Mouse (Mus musculus) CD4-positive, CD25-positive, alpha-beta regulatory T cell, adult 2 months (primary cell): Measurements from ENCODE around the gene Neurl2.

ENCODE experiments used
- DNase-seq: peaks from one replicate; pipeline ENCODE4 v3.0.0-alpha.2; 2012; ENCODE audit warnings: low read depth, low spot score

Neurl2 gene

DNA sequence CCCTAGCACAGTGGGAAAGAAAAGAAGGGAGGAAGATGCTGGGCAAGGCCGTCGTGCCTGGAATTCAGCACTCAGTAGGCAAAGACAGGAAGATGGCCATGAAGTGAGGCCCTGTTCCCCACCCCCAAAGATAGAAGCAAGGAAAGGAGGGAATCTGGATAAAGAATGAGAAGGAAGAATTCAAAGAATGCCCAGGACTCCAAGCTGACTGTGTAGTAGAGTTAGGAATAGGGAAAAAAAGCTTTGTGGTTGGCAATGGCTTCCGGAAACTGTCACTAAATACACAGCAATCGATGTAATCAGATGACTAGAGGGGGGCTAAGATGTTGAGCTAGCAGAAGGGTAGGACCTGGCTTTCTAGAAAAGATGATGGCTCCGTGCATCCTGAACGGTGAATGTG lies 16.1 kb downstream of the Neurl2 start:
- DNase-seq, result no peak

DNA sequence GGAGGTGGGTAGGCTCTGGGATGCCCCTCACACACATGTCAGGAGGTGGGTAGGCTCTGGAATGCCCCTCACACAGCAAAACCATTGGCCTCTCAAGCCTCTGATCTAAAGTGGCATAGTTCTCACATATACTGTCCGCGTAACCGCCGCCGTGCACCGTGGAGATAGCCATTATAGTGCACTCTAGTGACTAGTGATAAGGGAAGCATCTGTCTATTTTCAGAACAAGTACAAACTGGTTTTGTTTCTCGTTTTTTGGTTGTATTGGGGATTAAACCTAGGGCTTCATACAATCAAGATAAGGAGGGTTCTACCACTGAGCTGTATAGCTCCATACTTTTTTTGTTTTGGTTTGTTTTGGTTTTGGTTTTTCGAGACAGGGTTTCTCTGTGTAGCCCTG lies 17.4 kb downstream of the Neurl2 start:
- DNase-seq, result no peak

DNA sequence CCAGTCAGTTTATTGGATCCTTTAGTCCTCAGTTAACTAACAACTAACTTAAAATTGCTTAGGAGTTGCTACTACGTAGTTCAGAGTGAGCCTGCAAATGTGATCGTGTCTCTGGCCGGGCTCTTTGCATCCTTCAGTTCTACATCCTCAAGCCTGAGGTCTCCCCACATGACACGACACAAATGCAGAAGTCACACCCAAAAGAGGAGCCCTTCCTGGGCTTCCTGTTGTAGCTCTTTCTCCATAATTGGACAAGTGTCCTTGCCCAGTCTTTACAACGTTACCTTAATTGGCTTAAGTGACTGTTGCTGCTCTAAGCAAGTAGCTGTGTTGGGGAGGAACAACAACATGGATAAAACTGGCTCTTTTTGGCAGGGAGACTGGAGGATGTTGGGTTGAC lies 17.9 kb downstream of the Neurl2 start:
- DNase-seq, result no peak

DNA sequence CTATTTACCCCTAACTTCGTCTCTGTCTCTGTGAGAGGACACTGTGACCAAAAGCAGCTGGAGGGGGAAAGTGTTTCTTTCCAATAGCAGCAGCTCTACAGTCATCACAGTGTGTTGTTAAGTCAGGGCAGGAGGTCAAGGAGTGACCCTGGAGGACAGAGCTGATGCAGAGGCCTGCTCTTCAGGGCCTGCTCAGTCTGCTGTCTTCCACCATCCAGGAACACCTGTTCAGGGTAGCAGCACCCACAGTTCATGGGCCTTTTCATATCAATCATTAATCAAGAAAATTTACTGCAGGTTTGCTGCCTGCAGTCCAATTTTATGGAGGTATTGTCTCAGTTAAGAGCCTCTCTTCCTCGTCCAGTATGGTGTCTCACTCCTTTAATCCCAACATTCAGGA lies 19.7 kb downstream of the Neurl2 start:
- no peak for DNase-seq

DNA sequence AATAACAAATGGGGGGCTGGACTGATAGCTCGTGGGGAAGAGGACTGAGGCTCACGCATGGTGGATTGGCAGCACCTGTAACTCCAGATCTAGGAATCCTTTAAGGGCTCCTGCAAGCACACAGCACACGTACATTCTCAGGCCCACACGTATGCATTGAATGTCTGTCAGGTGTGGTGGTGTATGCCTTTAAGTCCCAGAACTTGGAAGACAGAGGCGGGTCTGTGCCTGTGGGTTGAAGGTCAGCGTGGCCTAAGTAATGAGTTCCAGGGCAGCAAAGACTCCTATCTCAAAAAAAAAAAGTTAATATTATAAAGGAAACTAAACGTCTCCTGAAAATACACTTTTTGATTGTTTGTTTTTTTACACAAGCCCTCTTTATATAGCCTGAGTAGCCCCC lies 26.6 kb downstream of the Neurl2 start:
- DNase-seq, result no peak

DNA sequence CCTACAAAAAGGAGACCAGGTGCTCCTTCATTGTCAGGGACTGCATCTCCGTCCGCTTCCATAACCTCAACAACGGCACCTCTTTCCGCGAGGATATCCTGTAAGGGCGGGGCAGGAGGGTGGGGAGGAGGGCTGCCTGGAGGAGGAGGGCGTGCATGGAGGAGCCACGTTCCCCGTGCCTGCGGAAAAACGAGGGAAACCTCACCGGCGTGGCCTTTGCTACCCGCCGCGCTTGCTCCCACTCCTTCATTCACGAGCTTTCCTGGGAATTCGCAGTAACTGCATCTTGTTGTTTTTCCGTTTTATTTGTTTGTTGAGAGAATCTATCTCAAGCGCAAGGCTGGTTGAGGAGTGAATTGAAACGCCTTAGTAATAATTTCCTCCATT lies 27.9 kb downstream of the Neurl2 start:
- no peak for DNase-seq

DNA sequence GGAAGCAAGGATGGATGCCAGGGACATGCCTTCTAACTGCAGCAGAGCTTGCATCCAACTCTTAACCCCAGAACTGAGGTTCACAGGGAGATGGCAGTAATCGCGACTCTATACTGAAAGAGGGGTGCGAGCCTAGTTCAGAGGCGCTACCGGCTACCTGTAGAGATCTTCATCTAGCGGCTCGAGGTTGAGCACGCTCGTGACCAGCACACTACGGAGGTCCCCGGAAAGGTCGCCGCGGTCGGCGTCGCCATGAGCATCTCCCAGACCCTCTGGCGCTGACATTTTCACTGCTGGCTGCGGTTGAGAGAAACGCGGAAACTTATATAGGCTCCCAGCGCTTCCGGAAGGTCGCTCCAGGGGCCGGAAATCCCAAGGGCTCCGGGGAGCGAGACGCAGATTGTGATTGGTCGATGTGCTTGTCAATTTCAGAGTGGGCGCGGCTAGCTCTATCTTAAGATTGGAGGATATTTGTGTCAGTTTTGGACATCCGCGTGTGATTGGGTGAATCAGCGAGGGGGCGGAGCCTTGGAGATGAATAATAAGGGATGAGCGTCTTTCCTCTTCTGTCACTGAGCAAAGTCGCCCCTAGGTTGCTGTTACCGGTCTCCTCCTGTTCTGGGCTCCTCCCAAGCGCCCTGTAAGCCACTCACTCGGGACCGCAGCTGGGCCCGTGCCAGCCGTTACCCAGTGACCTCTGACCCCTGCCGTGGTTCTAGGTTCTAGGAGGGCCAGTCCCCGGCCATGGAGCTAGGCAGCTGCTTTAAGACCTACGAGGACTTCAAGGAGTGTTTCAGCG lies 28.5 kb downstream of the Neurl2 start, which contains the start of the genes Acot8 and Zswim3:
Gene Acot8, minus strand, starts transcription at position 350 of the 799 bp plus-strand sequence.
Gene Zswim3, plus strand, starts transcription at position 566 of the 799 bp plus-strand sequence.
- DNase-seq, result peak; percentile 98

DNA sequence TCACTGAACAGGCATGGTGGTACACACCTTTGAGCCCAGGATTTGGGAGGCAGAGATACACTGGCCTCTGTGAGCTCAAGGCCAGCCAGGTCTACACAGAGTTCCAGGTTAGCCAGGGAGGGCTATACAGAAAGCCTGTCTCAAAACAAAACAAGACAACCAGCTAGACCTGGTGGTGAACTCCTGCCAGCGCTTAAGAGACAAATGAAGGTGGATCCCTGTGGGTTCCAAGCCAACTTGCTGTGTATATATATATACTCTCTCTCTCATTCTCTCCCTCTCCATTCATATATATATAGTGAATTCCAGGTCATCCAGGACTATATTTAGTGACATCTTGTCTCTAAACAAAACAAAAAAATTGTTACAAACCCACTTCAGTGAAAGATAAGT lies 29.3 kb downstream of the Neurl2 start:
- DNase-seq, result no peak

DNA sequence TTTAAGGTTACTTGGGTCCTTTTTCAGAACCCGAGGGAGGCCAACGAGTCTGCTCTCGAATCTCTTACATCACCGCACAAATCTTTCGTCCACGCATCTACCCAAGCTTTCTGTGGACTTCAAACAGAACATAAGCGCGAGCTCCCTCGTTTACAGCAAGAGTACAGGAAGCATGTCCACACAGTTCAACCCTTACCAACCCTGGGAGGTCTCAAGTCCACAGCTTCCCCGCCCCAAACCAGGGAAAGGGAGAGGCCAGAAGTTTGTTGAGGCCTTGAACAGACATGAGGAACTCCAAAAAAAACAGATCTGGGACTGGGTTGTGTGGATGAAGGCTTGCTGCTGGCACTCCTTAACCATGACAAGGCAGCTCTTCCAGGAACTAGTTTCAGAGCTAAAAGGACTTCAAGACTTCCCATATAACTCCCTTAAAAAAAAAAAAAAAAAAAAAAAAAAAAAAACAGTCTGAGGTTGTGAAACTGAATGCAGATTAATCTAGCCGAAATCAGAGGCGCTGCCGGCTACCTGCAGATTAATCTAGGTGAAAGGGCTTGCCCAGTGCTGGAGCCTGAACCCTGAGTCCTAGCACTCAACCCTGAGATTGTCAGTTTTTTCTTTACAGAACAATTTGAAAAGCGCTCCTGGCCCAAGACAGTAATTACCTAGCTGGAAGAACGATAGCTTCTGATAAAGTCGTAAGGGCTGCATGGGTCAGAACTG lies 29.9 kb downstream of the Neurl2 start:
- DNase-seq, result no peak

DNA sequence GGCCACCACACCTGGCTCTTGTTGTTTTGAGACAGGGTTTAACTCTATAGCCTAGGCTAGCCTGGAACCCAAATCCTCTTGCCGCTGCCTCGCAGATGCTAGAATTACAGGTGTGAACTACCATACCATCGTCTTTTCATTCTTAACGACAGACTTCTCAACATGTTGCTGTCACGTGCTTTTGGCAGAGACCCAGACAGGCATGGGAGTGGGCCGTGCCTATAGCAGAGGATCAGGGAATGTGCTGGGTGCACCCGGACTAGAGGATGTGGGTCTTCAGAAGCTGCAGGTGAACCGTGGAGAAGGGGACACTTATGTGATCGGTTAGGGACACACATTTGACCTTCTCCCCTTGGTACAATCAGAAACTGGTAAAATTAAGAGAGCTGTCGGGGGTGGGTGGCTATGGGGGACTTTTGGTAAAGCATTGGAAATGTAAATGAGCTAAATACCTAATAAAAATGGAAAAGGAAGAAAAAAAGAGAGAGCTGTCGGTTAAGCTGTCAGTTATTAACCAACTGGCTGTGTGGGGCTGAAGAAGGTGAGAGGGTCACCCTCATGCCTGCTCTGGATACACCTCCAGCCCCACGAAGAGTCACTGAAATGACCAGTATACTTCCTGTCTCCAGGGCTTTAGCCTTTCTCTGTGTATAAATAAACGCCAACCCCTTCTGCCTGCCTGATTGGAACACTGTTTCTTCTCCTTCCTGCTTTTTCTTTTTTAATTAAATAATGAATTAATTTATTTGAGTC lies 32.8 kb downstream of the Neurl2 start:
- no peak for DNase-seq

DNA sequence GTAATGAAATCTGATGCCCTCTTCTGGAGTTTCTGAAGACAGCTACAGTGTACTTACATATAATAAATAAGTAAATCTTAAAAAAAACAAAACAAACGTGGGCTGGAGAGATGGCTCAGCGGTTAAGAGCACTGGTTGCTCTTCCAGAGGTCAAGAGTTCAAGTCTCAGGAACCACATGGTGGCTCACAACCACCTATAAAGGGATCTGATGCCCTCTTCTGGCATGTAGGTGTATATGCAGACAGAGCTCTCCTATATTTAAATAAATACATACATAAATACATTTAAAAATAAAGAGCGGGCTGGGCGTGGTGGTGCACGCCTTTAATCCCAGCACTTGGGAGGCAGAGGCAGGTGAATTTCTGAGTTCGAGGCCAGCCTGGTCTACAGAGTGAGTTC lies 34.7 kb downstream of the Neurl2 start:
- DNase-seq, result peak; percentile 59

DNA sequence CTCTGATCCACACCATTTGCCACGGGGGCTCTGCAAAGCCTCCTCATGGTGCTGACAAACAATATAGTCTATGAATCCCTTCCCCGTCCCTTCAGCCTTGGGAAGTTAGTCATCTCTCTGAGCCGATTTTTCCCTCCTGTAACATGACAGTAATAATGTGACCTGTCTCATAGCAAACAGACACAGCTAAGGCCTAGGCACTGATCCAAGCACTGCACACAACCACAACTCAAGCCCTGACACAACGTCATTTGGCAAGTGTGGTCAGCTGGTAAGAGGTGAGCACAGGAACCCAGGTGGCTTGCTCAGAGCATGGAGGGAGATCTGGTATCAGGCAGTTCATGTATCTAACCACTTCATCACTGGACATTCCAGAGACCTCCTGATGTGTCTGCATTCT lies 37.4 kb downstream of the Neurl2 start:
- no peak for DNase-seq

DNA sequence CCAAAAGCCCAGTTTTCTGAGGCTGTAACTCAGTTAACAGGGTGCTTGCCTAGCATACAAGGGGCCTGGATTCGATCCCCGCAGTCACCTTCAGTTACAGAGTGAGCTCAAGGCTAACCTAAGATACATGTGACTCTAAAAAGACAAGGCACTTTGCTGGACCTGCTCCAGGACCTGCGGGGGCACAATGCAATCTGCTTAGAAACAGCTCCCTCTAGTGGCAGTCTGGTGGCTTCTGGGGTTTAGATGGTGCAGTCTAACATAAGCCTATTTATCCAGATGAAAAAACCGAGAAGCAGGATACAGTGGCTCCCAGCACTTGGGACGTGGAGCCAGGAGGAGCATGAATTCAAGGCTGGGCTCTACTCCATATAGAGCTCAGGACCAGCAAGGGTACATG lies 39.0 kb downstream of the Neurl2 start:
- DNase-seq, result peak; percentile 87

DNA sequence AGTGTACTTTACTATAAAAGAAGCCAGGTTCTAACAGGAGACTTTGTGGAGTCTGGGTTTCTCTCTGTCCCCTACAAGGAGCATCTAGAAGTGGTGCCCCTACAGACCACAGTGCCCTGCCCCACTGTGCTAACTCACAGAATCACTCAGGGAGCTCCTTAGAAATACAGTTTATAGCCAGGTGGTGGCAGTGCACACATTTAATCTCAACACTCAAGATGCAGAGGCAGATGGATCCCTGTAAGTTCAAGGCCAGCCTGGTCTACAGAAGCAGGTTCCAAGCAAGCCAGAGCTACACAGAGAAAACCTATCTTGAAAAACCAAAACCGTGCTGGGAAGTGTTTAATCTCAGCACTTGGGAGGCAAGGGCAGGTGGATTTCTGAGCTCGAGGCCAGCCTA lies 39.5 kb downstream of the Neurl2 start:
- DNase-seq, result peak; percentile 48

DNA sequence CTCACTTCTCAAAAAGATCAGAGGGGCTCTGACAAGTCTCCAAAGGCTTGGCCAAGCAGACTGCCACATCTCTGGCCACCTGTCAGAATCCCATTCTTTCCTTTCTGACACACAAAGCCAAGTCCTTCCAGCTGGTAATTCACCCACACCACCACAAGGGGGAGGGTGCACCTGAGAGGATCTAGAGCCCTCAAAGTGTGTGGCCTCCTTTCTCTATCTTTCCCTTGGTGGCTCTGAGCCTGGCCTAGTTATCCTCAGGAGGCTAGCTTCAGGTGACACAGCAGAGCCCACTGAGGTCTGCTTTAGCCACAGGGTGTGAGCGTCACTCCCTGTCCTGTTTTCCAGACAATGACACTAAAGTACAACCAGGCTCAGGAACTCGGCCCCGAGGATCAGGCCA lies 40.0 kb downstream of the Neurl2 start:
- peak; percentile 74 for DNase-seq

DNA sequence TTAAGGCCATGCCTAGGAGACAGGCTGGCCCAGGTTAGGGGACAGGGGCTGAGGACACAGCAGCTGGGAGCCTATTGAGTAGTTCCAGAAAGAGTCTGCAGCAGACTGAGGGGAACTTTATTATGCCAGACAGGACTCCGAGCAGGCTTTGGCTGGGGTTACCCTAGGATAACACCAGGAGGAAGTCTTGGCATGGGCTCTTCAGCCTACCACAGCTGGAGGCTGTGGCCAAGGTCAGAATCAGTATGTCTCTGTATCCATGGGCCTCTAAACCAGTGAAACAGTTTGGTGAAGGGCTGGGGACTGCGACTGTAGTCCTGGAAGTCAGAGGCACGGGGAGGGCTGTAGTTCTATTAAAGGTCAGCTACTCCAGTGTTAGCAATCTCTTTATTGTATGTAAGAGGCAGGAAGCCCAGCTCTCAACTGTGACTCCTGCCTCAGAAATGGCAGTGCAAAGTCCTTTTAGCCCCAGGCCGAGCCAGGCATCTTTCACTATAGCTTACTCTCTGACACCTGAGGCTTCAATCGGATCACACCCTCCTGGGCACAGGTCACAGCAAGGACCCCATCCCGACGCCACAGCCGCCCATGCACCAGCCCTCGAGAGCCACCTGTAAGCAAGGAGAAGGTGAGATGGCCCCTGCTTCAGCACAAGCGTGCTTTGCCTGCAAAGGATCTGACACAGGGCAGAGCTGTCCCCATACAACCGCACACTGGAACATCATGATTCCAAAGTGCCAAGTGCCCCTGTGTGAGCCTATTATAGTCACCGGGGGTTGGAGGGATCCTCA lies 40.7 kb downstream of the Neurl2 start:
- DNase-seq, result no peak

DNA sequence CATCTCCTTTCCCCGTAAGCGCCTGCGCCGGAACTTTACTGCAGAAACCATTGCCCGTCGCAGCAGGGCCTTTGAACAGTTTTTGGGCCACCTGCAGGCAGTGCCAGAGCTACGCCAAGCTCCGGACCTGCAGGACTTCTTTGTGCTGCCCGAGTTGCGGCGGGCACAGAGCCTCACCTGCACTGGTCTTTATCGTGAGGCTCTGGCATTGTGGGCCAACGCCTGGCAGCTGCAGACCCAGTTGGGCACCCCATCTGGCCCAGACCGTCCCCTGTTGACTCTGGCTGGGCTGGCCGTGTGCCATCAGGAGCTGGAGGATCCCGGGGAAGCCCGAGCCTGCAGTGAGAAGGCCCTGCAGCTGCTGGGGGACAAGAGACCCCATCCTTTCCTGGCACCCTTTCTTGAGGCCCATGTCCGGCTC lies 41.4 kb downstream of the Neurl2 start:
- DNase-seq, result no peak

DNA sequence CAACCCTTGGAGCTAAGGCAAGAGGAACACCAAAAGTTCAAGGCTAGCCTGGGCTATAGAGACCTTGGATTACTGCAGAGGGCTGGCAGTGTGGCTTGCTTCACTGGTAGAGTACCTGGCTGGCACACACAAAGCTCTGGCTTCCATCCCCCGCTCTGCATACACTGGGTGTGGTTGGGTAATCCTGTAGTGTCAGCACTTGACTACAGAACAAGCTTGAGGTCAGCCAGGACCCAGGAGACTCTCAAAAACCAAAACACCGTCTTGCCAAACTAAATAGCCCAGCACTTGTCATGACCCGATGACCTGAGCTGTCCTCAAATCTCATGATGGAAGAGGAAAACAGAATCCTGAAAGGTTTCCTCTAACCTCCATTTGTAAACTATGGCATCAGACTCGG lies 42.8 kb downstream of the Neurl2 start:
- no peak for DNase-seq

DNA sequence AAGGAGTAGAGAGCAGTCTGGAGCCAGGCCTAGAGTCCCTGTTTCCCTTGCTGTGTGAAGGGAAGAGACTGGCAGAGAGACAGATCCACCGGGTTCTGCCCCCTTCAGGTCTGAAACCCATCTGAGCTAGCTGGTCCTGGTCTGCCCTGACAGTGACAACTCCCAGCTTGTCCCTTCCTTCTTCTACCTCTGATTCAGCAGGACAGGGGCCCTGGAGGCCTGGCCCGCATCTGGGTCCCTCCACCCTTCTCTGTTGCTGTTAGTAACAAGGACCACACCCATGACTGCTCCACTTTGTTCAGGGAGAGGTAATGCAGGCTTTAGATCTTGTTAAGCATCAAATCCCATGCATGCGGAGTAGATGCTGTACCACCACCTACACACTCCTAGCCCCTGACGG lies 44.8 kb downstream of the Neurl2 start:
- DNase-seq, result no peak

DNA sequence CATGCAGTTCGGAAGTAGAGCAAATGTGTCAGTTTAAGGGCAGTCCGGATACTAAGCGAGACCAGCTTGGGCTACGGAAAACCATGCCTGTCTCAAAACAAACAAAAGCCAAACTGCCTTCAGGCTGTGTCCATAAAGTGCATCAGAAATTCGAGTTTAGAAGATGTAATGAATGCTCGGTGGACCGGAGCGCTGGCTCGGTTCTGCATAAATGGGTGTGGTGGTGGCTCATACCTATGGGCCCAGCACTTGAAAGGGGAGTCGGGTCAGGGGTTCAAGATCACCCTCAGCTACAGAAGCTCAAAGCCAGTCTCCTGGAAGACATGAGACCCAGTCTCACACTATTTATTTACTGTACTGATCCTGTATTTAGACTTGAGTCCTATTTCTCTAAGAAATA lies 45.5 kb downstream of the Neurl2 start:
- DNase-seq, result no peak

DNA sequence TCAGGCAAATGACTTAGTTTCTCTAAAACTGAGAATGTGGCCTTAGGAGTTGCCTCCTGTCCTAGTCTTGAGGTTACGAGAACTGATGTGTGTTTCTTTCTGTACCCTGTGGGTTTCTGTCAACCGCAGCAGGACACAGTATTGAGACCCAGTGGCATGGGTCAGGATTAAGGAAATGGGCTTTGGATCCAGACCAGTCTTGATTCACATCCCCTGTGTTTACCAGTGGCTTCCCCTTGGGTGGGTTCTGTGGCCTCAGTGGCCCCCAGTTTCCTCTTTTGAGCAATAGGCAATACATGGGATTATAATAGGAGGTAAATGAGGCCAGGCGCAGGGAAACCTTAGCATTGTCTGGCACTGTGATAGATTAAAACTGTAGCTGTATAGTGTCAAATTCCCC lies 46.2 kb downstream of the Neurl2 start:
- DNase-seq, result no peak
